Mouse (Mus musculus): ENCODE data around the gene Znfx1.

DNA sequence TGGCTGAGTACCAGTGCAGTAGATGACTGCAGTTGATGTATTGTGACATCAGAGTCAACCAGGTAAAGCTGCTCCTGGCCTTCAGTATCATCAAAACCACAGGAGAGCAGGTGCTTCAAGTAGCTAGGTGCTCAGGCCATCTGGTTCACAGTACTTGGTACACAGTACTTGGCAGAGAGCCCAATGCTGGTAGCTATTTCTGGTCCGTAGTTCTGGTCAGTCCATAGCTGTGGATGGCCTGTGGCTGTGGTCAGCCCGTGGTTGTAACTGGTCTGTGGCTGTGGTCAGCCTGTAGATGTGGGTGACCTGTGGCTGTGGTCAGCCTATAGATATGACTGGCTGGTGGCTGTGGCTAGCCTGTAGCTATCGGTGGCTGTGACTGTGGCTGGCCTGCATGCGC is 31.9 kb upstream of the Znfx1 start:
- TF ChIP-seq POLR2A (IDR thresholded peaks at IDR 0.05; ENCODE audit: insufficient read depth, low read depth, low read length) (no peak), CTCF (IDR thresholded peaks at IDR 0.05) (no peak), EP300 (IDR thresholded peaks at IDR 0.05; ENCODE audit: insufficient read depth, low read depth, low read length) (no peak)

All from heart, adult 2 months (tissue).